Mouse (Mus musculus) ES-Bruce4 (cell line): ENCODE measurements around the gene Gngt2.

ENCODE experiments used
- CTCF ChIP-seq: IDR thresholded peaks from one replicate; pipeline ENCODE4 v1.8.1; 2011; ENCODE audit warnings: low read depth, low read length
- EP300 ChIP-seq: IDR thresholded peaks from 2 replicates; pipeline ENCODE4 v1.6.1; 2011; ENCODE audit warnings: low read depth, low read length; ENCODE audit not compliant: insufficient read depth

- no peak for TF ChIP-seq EP300
- TF ChIP-seq CTCF: no peak
Observed at GRCm38 (mm10) chr11:95857716-95858527, 20.9 kb downstream of the Gngt2 start.
